Mouse (Mus musculus) cerebellum, adult 2 months (tissue): ENCODE results near the gene Zcchc24. TPM values are rescaled to one million over a fixed set of nuclear protein-coding genes. Genes with fewer than 3 reads are reported as not detected.

ENCODE experiments used
- DNase-seq, 2 experiments: peaks; one replicate each; pipeline ENCODE4 v3.0.0; 2021
- H3K27ac ChIP-seq: fragments of 200-500 bp; 2 replicates; pipeline ENCODE4 v1.5.1; 2012; ENCODE audit warnings: low read length, control low read depth, inconsistent platforms; ENCODE audit not compliant: insufficient read depth
- H3K27me3 ChIP-seq: fragments of 200-500 bp; 2 replicates; pipeline ENCODE4 v1.6.1; 2012; ENCODE audit warnings: inconsistent platforms, mild to moderate bottlenecking, low read length, moderate library complexity; ENCODE audit not compliant: control insufficient read depth, insufficient read depth
- H3K4me1 ChIP-seq: fragments of 200-500 bp; 2 replicates; pipeline ENCODE4 v1.6.1; 2011; ENCODE audit warnings: low read length; ENCODE audit not compliant: control insufficient read depth, insufficient read depth
- H3K4me3 ChIP-seq: fragments of 200-500 bp; replicated peaks from 2 replicates; pipeline ENCODE3; 2011; ENCODE audit warnings: mild to moderate bottlenecking, low read depth, low read length, control low read depth; ENCODE audit not compliant: insufficient read depth
- CTCF ChIP-seq: fragments of 200-500 bp; IDR thresholded peaks from 2 replicates; pipeline ENCODE4 v1.5.1; 2011; ENCODE audit warnings: low read depth, mild to moderate bottlenecking, control low read depth, low read length, moderate library complexity, borderline replicate concordance; ENCODE audit not compliant: insufficient read depth
- POLR2A ChIP-seq: fragments of 200-500 bp; IDR thresholded peaks from 2 replicates; pipeline ENCODE4 v1.6.1; 2011; ENCODE audit warnings: low read length, control low read depth, borderline replicate concordance; ENCODE audit not compliant: insufficient read depth
- WGBS: fragments of 180-500 bp; shearing (Covaris S2); methylation state at CpG from one replicate; pipeline ENCODE4 v1.1.7; 2018; 5-methylcytosine and 5-hydroxymethylcytosine counted together
- polyA plus RNA-seq: library from polyadenylated mRNA; depleted of rRNA; stranded (reverse); fragments of >200 nt; gene quantifications from 2 replicates; pipeline ENCODE4 v1.2.3, GENCODE M21; 2012

The Zcchc24 gene
- polyA plus RNA-seq, 1 experiment: 71.4 TPM

DNA sequence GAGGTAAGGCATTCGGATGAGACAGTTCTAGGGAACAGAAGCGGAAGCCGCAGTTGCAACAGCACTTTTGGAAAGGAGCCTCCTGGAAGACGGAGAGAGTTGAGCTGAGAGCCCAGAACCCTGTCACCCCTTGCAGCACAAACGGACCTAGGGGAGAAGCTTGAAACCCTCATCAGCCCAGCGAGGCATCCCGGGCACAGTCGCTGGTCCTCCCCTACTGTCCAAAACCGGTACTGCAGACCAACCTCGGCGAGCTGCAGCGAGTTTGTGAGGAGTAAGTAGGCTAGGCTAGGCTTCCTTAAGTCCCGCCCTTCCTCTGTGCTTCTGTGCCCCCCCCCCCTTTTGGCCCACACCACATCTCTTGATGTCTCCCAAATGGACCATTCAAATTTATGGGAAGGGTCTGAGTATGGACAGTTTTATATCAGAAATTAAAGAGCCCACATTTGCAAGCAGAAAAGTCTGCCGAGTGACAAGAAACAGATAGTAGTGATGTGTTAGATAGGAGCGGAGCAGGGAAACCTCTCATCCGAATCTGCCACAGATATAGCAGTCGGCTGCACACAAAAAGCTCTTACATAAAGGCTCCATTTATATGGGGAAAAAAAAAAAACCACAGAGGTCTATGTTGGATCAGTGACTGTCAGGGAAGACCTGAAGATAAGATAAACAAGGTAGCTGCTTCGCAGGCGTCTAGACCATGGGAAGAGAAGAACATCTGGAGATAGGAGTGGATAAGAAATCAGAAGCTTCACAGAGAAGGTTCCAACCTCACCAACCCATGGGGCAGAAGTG is 31.5 kb upstream of the Zcchc24 start:
- Histone ChIP-seq H3K27ac (no peak overlapping the region), H3K4me1 (no peaks in the 10 kb centered on the region), H3K4me3 (no peak overlapping the region), H3K27me3 (no peaks in the 10 kb centered on the region)
- peak; percentile 67 to 79 for DNase-seq
- TF ChIP-seq POLR2A (no peak), CTCF (peak; percentile 92)
- 31% methylated on average over 19 of the region's 19 CpGs for WGBS

GRCm38 (mm10) chr14:25796619-25797018 is 27.8 kb upstream of the Zcchc24 start:
- no peak for DNase-seq
- WGBS: 39% methylated on average over 7 of the region's 7 CpGs
- H3K27ac ChIP-seq: no peak overlapping the region
- no peak for TF ChIP-seq CTCF
- no peak for TF ChIP-seq POLR2A
- H3K4me1 ChIP-seq: no peaks in the 10 kb centered on the region
- no peaks in the 10 kb centered on the region for H3K27me3 ChIP-seq
- no peak overlapping the region for H3K4me3 ChIP-seq

DNA sequence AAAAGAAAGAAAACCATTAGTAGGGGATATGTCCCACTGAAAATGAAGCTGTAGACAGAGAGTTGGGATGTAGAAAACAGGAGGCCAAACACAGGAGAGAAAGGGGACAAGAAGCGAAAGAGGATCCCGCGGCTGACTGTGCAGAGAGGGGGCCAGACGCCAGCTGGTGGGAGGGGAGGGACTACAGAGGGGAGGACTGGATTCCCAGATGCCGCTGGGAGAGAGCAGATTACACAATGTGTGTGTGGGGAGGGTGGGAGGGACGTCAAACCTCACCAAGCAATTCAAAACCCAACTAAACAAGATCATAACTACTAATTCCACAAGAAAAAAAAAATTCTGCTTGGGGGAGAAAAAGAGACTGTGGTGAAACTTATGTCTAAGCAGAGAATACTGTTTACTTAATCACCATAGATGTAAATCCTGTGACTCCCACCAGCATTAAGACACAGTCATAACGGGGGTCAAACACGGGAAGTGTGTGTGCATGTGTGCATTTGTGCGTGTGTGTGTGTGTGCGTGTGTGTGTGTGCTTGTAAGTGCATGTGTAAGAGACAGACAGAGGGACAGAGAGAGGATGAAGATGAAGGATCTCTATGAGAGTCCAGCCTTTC is 26.8 kb upstream of the Zcchc24 start:
- H3K4me3 ChIP-seq: no peak overlapping the region
- H3K4me1 ChIP-seq: no peaks in the 10 kb centered on the region
- 43% methylated on average over 10 of the region's 10 CpGs for WGBS
- no peaks in the 10 kb centered on the region for H3K27me3 ChIP-seq
- H3K27ac ChIP-seq: no peak overlapping the region
- no peak for TF ChIP-seq POLR2A
- TF ChIP-seq CTCF: no peak
- no peak for DNase-seq

GRCm38 (mm10) chr14:25795067-25795466 is 26.2 kb upstream of the Zcchc24 start:
- H3K4me3 ChIP-seq: no peak overlapping the region
- 64% methylated on average over 6 of the region's 6 CpGs for WGBS
- no peaks in the 10 kb centered on the region for H3K4me1 ChIP-seq
- H3K27me3 ChIP-seq: no peaks in the 10 kb centered on the region
- no peak for DNase-seq
- TF ChIP-seq POLR2A (no peak), CTCF (no peak)
- H3K27ac ChIP-seq: no peak overlapping the region

- no peak for DNase-seq
- Histone ChIP-seq H3K27ac (no peak overlapping the region), H3K27me3 (no peaks in the 10 kb centered on the region), H3K4me1 (no peaks in the 10 kb centered on the region), H3K4me3 (no peak overlapping the region)
- TF ChIP-seq POLR2A (no peak), CTCF (no peak)
- 100% methylated on average over 2 of the region's 2 CpGs for WGBS
These were observed 25.5 kb upstream of the Zcchc24 start for GRCm38 (mm10) chr14:25794331-25794730.

GRCm38 (mm10) chr14:25790768-25791302 is 22.0 kb upstream of the Zcchc24 start:
- no peak for DNase-seq
- TF ChIP-seq CTCF (no peak), POLR2A (no peak)
- H3K4me3 ChIP-seq: no peak overlapping the region
- H3K27ac ChIP-seq: no peak overlapping the region
- no peaks in the 10 kb centered on the region for H3K4me1 ChIP-seq
- 53% methylated on average over 6 of the region's 6 CpGs for WGBS
- H3K27me3 ChIP-seq: no peaks in the 10 kb centered on the region

GRCm38 (mm10) chr14:25789946-25790345 is 21.1 kb upstream of the Zcchc24 start:
- Histone ChIP-seq H3K4me1 (no peaks in the 10 kb centered on the region), H3K27me3 (no peaks in the 10 kb centered on the region), H3K27ac (no peak overlapping the region), H3K4me3 (no peak overlapping the region)
- TF ChIP-seq CTCF (no peak), POLR2A (no peak)
- no peak for DNase-seq
- WGBS: 68% methylated on average over 1 of the region's 1 CpGs

DNA sequence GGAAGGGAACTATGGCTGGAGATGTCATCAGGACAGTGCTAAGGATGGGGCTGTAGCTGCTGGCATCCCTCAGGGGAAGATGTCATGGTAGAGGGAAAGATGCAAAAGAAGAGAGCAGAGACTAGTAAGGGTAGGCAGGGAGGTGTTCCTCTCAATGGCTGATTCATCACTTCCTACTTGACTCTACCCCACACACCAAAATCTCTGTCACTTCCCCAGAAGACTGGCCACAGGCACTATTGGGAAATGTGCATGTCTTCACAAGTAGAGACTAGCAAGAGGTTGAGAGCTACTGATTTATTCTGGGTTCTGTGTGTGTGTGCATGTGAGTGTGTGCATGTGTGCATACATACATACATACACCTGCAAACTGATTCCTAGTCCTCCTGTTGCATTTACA is 20.4 kb upstream of the Zcchc24 start:
- H3K4me3 ChIP-seq: no peak overlapping the region
- H3K27ac ChIP-seq: no peak overlapping the region
- H3K27me3 ChIP-seq: no peaks in the 10 kb centered on the region
- DNase-seq: no peak
- TF ChIP-seq CTCF (no peak), POLR2A (no peak)
- no peaks in the 10 kb centered on the region for H3K4me1 ChIP-seq
